Mouse (Mus musculus) forebrain, embryonic 10.5 days (tissue): ENCODE measurements around the gene Fzd7. TPM values are rescaled to one million over a fixed set of nuclear protein-coding genes. Genes with fewer than 3 reads are reported as not detected.
"Not testable (repeated sequence)": the region's sequence is repeated elsewhere in the genome, so short reads cannot be mapped to it uniquely, and the experiment has no call there.

ENCODE experiments used
- DNase-seq: peaks from one replicate; pipeline ENCODE4 v3.0.0-alpha.2; 2017; ENCODE audit warnings: low spot score; ENCODE audit errors: extremely low spot score
- H3K27ac ChIP-seq: fragments of 300-500 bp; sonication (generic); 2 replicates; pipeline ENCODE4 v1.5.1; 2016; ENCODE audit warnings: mild to moderate bottlenecking
- H3K27me3 ChIP-seq: fragments of 300-500 bp; sonication (generic); 2 replicates; pipeline ENCODE4 v1.6.1; 2016; ENCODE audit warnings: mild to moderate bottlenecking; ENCODE audit not compliant: poor library complexity, severe bottlenecking
- H3K36me3 ChIP-seq: fragments of 300-500 bp; sonication (generic); replicated peaks from 2 replicates; pipeline ENCODE4 v1.6.1; 2016; ENCODE audit warnings: mild to moderate bottlenecking, moderate library complexity
- H3K4me1 ChIP-seq: fragments of 300-500 bp; sonication (generic); 2 replicates; pipeline ENCODE4 v1.6.1; 2016
- H3K4me3 ChIP-seq: fragments of 300-500 bp; sonication (generic); 2 replicates; pipeline ENCODE4 v1.5.1; 2016; ENCODE audit warnings: mild to moderate bottlenecking, moderate library complexity
- H3K9me3 ChIP-seq: fragments of 300-500 bp; sonication (generic); 2 replicates; pipeline ENCODE4 v1.6.1; 2016; ENCODE audit warnings: mild to moderate bottlenecking, moderate library complexity
- WGBS: fragments of 180-500 bp; shearing (Covaris S2); methylation state at CpG from one replicate; pipeline ENCODE4 v1.1.7; 2016; 5-methylcytosine and 5-hydroxymethylcytosine counted together
- polyA plus RNA-seq: library from polyadenylated mRNA; unstranded; fragments of >200 nt; fragmentation: Nextera tagmentation; extraction: Ambion mirVana; gene quantifications from 2 replicates; pipeline ENCODE4 v1.2.1, GENCODE M21; 2016

Fzd7 gene
- polyA plus RNA-seq = 9.4 and 9.6 TPM in 2 replicates

DNA sequence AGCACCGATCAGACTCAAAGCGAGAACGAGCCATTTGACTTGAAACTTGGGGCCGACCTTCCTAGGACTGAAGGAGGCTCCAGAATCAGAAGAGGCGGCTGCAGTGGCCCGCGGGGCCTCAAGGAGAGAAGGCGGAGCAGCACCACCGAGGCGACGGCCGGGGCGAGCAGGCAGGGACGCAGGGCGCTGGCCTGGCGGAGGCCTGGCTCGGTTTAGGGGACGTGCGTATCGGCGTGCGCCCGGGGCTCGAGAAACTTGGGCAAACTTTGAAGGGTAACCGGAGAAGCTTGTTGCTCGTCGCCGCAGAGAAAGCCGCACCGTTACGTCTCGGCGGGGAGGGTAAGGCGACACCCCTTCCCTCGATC is at the start of gene Fzd7:
TSS of gene Fzd7 (plus strand) at position 94 of the 365 bp plus-strand sequence.
- H3K9me3 ChIP-seq = no peaks in the 10 kb centered on the region
- H3K4me3 ChIP-seq = peak within 1 kb of the TSS; percentile 93
- peaks cover 56% of the 10 kb centered on the region for H3K27me3 ChIP-seq
- WGBS = under 1% methylated on average over 35 of the region's 35 CpGs
- peak within 1 kb of the TSS; percentile 94 for H3K27ac ChIP-seq
- peaks cover 76% of the 10 kb centered on the region for H3K4me1 ChIP-seq
- H3K36me3 ChIP-seq = peaks cover 19% of the 10 kb centered on the region
- DNase-seq = no peak

DNA sequence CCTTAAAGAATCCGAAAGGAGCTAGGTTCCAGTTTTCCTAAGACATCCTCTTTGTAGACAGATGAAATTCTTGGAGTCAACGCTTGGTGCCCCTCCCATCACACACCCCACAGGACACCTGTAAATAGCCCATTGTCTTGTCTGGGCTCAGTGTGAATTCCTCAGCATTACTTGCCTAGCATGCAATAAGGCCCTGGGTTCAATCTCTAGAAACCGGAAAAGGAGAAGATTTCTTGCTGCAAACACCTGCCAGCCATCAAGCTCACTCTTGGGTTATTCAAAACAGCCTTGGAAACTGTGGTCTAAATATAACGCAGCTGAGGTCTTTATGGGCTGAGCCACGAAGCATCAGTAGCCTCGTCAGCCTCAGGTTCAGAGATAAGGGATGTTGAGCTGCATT is 48.9 kb upstream of the Fzd7 start:
- no peaks in the 10 kb centered on the region for H3K36me3 ChIP-seq
- no peak for DNase-seq
- H3K9me3 ChIP-seq = no peaks in the 10 kb centered on the region
- 0 out of 2 replicates have a peak, but pooled peaks cover 3% of the 10 kb centered on the region for H3K27me3 ChIP-seq
- H3K4me1 ChIP-seq = peaks cover 25% of the 10 kb centered on the region
- H3K4me3 ChIP-seq = no peak overlapping the region
- 80% methylated on average over 6 of the region's 6 CpGs for WGBS
- H3K27ac ChIP-seq = no peak overlapping the region

DNA sequence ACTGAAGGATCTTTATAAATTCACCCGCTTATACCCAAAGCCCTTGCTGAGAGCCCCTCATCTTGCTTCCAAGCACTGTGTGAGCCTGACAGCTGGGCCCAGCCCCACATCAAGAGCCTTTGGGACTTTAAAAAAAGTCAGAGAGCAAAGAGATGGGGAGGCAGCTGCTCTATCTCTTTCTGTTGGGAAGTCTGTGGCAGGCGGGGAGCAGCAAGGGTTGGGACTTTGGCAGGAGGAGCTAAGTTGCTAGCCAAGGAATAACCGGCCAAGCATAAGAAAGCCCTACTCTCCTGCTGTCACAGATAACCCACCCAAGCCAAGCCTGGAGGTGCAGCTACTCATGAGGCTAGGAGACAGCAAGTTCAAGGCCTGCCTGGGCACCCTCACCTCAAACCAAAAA is 48.2 kb upstream of the Fzd7 start:
- no peaks in the 10 kb centered on the region for H3K36me3 ChIP-seq
- H3K27me3 ChIP-seq = 0 out of 2 replicates have a peak, but pooled peaks cover 3% of the 10 kb centered on the region
- DNase-seq = no peak

DNA sequence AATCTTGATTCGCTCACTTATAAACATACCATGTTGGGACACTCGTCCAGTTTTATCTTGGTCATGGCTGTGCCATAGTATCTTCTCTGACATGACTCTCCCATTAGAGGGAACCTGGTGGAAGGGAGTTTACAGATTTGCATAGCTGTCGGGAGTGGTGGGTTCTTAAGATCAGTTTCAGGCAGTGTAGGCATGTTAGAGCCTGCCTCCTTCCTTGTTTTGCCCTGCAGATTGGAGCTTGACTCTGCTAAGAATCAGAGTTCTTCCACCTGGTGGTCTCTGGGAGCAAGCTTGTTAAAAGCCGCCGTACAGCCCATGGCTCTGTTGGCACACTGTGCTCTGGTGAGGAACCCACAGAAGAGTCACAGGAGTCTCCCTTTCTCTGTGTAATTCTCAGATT is 47.0 kb upstream of the Fzd7 start:
- Histone ChIP-seq H3K9me3 (no peaks in the 10 kb centered on the region), H3K4me1 (peaks cover 40% of the 10 kb centered on the region), H3K27ac (no peak overlapping the region), H3K36me3 (no peaks in the 10 kb centered on the region), H3K27me3 (0 out of 2 replicates have a peak, but pooled peaks cover 9% of the 10 kb centered on the region), H3K4me3 (no peak overlapping the region)
- no peak for DNase-seq
- 89% methylated on average over 5 of the region's 5 CpGs for WGBS

More for the DNA sequence above, 48.2 kb upstream of the Fzd7 start:
- no peaks in the 10 kb centered on the region for H3K9me3 ChIP-seq
- H3K4me1 ChIP-seq = peaks cover 32% of the 10 kb centered on the region
- peak overlapping the region; percentile 21; the same call in 1 of the 2 replicates for H3K27ac ChIP-seq
- H3K4me3 ChIP-seq = no peak overlapping the region
- WGBS = 83% methylated on average over 3 of the region's 3 CpGs

DNA sequence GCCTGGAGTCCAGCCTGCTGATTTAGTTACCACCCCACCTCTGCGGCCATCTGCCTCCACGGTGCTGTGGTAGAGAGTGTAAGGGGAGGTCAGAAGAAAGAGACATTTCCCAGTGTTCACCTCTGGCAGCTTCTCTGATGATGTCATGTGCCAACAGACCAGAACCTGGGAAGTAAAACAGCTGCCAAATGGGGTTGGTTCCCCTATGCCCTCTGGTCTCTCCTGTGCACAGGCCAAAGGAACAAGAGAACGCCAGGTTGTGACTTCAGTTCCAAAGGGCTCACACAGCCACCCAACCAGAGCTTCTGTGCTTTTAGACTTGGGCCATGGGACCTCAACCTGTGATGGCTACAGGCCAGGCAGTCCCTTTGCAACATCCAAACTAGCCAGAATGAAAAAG is 45.9 kb upstream of the Fzd7 start:
- no peak overlapping the region for H3K4me3 ChIP-seq
- H3K27ac ChIP-seq = peak overlapping the region; percentile 65
- no peaks in the 10 kb centered on the region for H3K9me3 ChIP-seq
- H3K27me3 ChIP-seq = 0 out of 2 replicates have a peak, but pooled peaks cover 9% of the 10 kb centered on the region
- DNase-seq = no peak
- WGBS = 89% methylated on average over 3 of the region's 3 CpGs
- H3K36me3 ChIP-seq = no peaks in the 10 kb centered on the region
- peaks cover 40% of the 10 kb centered on the region for H3K4me1 ChIP-seq

DNA sequence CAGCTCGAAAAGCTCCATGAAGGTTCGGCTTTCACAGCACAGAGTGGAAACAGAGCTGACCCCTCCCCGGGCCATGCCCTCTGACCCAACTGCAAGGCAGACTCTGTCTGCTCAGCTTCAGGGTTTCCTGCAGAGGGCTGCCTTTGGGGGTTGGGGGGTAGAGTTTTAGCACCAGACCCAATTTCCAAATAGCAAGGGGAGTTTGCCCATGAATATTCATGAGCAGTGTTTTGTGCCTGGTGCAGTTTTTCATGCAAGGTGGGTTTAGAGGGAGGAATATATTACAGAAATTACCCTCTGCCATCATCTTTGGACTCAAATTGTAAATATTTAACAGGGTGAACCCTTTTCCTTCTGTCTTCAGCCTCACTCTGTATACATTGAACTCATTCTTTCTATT is 44.3 kb upstream of the Fzd7 start:
- WGBS = 13% methylated on average over 3 of the region's 3 CpGs
- peak overlapping the region; percentile 77 for H3K27ac ChIP-seq
- no peaks in the 10 kb centered on the region for H3K36me3 ChIP-seq
- peak; percentile 47 for DNase-seq
- H3K4me3 ChIP-seq = no peak overlapping the region
- peaks cover 3% of the 10 kb centered on the region; the same call in 1 of the 2 replicates for H3K9me3 ChIP-seq
- H3K4me1 ChIP-seq = peaks cover 40% of the 10 kb centered on the region
- H3K27me3 ChIP-seq = 0 out of 2 replicates have a peak, but pooled peaks cover 9% of the 10 kb centered on the region

DNA sequence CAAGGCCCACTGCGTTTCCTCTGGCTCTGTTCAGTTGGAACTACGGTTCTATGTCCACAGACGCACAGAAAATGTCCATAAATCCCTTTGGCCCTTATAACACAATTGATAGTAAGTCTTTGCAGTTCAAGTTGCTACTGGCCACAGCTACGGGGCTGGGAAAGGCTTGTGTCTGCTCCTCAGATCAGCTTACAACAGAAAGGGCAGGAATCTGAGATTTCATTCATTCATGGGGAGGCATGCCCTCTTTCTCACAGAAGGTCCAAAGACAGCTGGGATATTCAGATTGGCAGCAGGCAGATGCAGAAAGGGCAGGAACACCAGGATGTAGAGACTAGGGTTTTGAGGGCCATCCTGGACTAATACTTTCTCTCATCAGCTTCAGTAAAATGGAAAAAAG is 43.9 kb upstream of the Fzd7 start:
- no peak for DNase-seq
- H3K27me3 ChIP-seq = 0 out of 2 replicates have a peak, but pooled peaks cover 9% of the 10 kb centered on the region
- WGBS = 42% methylated on average over 4 of the region's 4 CpGs

DNA sequence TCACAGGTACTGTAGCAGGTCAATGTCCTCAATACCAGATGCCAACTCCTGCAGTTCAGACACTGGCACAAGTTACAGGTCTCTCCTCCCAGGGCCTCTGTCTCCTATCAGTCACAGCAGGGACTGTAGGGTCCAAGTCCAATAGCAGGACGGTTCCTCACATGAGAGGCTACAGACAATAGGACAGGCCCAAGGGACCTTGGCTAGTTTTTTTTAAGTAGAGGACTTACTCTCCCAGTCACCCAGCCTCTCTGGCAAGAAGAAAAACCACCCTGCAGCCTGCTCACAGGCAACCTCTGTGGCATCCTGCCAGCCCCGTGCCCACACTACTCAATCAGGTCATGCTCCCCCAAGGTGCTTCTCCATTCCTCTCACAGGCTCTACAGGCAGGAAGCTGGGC is 43.0 kb upstream of the Fzd7 start:
- DNase-seq = no peak
- Histone ChIP-seq H3K27me3 (0 out of 2 replicates have a peak, but pooled peaks cover 6% of the 10 kb centered on the region), H3K27ac (peak overlapping the region; percentile 40; the same call in 1 of the 2 replicates), H3K36me3 (no peaks in the 10 kb centered on the region), H3K9me3 (peaks cover 3% of the 10 kb centered on the region; the same call in 1 of the 2 replicates), H3K4me1 (peaks cover 40% of the 10 kb centered on the region), H3K4me3 (no peak overlapping the region)
- 80% methylated on average over 2 of the region's 2 CpGs for WGBS

More for the DNA sequence above, 43.9 kb upstream of the Fzd7 start:
- Histone ChIP-seq H3K27ac (peak overlapping the region; percentile 77), H3K4me1 (peaks cover 40% of the 10 kb centered on the region), H3K4me3 (no peak overlapping the region), H3K36me3 (no peaks in the 10 kb centered on the region), H3K9me3 (peaks cover 3% of the 10 kb centered on the region; the same call in 1 of the 2 replicates)

DNA sequence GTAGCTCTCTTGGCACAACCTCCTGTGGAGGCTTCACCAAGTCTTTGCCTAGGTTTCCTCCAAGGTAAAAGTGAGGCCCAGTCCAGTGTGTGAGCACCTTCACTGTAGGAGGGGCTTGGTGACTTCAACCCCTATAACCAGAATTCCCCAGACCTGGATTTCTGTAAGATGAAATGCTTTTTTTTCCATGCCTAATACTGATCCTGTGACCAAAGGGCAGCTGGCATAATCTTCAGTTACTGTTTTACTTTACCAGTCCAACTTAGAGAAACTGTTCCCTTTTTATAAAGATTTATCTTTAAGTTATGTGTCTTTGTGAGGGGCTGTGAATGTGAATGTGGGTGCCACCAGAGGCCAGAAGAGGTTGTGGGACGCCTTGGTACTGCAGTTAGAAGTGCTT is 42.3 kb upstream of the Fzd7 start:
- Histone ChIP-seq H3K4me1 (peaks cover 40% of the 10 kb centered on the region), H3K27ac (no peak overlapping the region)
- WGBS = 96% methylated on average over 1 of the region's 1 CpGs

DNA sequence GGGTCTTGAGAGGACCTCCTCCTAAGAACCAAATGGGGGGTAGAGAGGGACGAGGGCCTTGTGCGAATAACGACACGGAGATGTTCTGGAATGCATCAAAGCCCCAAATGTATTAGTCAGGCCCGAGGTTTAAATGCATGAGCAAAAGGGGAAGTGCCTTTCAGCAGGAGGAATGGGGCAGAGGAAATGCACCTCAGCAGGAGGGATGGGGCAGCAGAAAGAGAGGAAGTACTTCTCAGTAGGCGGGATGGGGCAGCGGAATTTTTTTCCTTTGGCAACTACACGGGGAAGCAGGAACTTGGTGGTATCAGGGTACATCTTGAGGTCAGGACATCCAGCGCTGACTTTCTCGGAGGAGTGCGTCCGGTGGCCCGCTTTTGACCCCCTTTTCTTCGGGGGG is 39.5 kb upstream of the Fzd7 start:
- H3K27me3 ChIP-seq = peaks cover 14% of the 10 kb centered on the region
- H3K27ac ChIP-seq, H3K36me3 ChIP-seq, H3K4me3 ChIP-seq, DNase-seq, H3K9me3 ChIP-seq: not testable (repeated sequence)
- peaks cover 28% of the 10 kb centered on the region for H3K4me1 ChIP-seq
- WGBS = 92% methylated on average over 14 of the region's 14 CpGs

More for the DNA sequence above, 42.3 kb upstream of the Fzd7 start:
- Histone ChIP-seq H3K4me3 (no peak overlapping the region), H3K36me3 (no peaks in the 10 kb centered on the region), H3K27me3 (0 out of 2 replicates have a peak, but pooled peaks cover 6% of the 10 kb centered on the region), H3K9me3 (peaks cover 3% of the 10 kb centered on the region; the same call in 1 of the 2 replicates)
- DNase-seq = no peak

DNA sequence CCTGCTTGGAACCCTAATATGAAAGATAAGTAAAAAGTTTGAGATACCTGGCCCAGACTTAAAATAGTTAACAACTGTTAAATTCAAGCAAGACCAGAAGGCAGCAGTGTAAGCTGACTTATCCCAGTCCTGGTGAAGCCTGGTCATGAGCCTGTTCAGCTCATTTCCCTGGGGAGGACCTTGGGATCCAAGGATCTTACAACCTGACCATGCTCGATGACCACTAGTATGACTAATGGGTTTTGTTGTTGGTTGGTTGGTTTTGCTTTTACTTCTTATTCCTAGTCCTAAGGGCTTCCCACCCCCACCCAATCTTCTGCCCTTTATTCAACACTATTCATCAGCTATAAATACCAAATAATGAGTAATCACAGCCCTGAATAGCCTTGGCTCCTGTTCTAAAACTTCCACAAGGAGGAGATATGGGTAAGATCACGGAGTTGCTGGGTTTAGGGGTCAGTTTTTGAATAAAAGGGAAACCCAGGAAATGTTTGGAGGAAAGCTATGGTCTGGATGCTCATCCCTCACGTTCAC is 38.0 kb upstream of the Fzd7 start:
- no peak overlapping the region for H3K4me3 ChIP-seq
- WGBS = 88% methylated on average over 3 of the region's 3 CpGs
- H3K27ac ChIP-seq = no peak overlapping the region
- peaks cover 3% of the 10 kb centered on the region; the same call in 1 of the 2 replicates for H3K9me3 ChIP-seq
- DNase-seq = no peak
- H3K36me3 ChIP-seq = no peaks in the 10 kb centered on the region
- peaks cover 28% of the 10 kb centered on the region for H3K4me1 ChIP-seq
- peaks cover 27% of the 10 kb centered on the region for H3K27me3 ChIP-seq

DNA sequence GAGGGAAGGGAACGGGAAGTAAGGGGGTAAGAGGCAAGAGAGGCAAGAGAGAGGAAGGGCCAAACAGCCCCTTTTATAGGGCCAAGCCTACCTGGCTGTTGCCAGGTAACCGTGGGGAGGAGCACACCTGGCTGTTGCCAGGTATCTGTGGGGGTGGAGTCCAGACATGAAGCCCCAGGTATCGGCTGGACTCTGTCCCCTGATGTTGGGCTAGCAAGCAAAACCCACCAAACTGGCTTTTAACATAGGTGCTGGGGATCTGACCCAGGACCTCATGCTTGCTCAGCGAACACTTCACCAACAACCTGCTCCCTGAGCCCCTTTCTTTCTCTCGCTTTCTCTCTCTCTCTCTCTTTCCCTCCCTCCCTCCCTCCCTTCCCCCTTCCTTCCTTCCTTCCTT is 37.0 kb upstream of the Fzd7 start:
- Histone ChIP-seq H3K4me1 (peaks cover 32% of the 10 kb centered on the region), H3K27ac (no peak overlapping the region), H3K9me3 (peaks cover 3% of the 10 kb centered on the region; the same call in 1 of the 2 replicates), H3K27me3 (peaks cover 32% of the 10 kb centered on the region), H3K4me3 (no peak overlapping the region), H3K36me3 (no peaks in the 10 kb centered on the region)
- WGBS = 85% methylated on average over 5 of the region's 5 CpGs
- DNase-seq = no peak

DNA sequence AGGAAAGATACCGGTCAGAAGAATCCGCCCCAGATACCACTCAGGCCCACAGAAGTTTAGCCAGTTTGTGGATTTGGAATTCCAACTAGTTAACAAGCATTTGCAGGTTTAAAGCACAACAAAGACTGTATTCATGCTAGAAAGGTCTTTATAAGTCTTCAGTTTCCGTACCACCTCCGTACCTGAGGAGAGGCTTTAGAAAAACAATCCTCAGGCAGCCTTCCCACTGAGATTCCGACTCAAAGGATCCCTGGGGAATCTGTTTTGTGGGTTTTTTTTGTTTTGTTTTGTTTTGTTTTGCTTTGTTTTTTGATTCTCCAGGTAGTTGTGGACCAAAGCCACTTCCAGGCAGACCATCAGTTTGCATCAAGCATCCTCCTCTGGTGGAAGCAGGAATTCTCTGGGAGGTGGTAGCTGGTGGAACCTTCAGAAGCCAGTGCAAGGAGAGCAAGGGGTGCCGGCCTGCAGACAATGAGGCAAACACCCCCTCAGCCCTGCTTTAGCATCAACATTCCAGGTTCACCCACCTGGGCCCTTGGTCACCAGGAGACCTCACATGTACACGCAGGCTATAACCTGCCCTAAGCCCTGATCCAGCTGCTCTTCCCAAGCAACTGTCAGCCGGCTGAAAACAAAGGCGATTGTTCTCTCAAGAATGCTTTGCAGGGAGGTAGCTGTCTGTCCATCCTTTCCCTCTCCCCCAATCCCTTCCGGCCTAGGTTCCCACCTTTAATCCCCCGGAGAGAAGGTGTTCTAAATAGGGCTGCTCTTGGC is 33.5 kb upstream of the Fzd7 start:
- Histone ChIP-seq H3K9me3 (peaks cover 6% of the 10 kb centered on the region), H3K36me3 (no peaks in the 10 kb centered on the region), H3K4me3 (no peak overlapping the region), H3K27me3 (peaks cover 42% of the 10 kb centered on the region), H3K27ac (peak overlapping the region; percentile 80), H3K4me1 (peaks cover 52% of the 10 kb centered on the region)
- DNase-seq = no peak
- WGBS = 18% methylated on average over 11 of the region's 11 CpGs
